Mouse (Mus musculus): Measurements from ENCODE around the gene Nav2.

DNA sequence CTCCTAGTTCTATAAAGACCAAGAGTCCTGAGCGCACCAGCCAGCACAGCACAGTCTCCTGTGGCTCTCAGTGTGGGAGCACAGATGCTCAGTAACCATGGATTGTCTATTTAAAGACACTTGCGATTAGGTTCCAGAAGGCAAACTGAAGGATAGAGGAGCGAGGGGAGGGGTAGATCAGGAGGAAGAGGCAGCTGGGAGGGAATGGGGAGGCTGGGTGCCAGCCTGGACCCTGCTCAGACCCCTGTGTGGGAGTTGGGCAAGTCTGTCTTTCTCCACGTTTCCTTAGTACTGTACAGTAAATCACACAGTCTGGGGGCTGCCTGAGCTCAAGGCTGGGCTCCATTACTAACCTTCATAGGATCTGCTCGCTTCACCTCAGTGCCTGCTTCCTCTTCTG, 243.8 kb downstream of the Nav2 start:
- TF ChIP-seq GATA1 (IDR thresholded peaks at IDR 0.05; ENCODE audit: borderline replicate concordance, low read length): no peak
- TF ChIP-seq FLI1 (IDR thresholded peaks at IDR 0.05; ENCODE audit: low read length): no peak
